Mouse (Mus musculus): Measurements from ENCODE around the gene Rnf20.

Rnf20 gene

DNA sequence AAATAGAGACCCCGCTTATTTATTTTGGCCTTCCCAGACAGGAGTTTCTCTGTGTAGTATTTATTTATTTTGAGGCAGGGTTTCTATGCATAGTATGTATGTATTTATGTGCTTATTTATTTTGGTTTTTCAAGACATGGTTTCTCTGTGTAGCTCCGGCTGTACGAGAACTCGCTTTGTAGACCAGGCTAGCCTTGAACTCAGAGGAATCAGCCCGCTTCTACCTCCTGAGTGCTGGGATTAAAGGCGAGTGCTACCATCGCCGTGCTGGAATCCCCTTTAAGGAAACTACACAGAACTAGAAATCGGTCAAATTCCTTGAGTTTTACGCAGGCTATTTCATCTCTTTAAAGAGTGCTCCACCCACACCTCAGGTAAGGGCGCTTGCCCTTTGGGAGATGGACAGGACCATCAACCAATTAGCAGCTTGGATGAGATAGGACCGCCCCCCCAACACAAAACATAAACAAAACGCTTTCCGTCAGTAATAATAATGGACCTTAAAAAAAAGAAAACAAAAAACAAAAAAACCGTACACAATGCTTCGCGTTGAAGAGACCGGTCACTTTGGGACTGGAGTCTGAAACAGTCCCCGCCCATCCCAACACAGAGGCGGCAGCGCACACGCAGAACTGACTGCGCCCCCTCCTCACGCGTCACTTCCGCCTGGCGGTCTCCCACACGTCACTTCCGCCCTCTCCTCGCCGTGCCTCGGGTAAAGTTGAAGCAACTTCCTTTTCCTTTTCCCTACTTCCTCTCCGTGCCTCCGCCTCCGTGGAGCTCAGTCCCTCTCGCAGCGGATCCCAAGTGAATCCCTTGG lies at the start of gene Rnf20:
Rnf20 (plus strand) TSS at position 688 of the 820 bp plus-strand sequence.
- in situ Hi-C loops (cut with MboI; ENCODE audit: low sequenced_read_pairs) = no loop called here

DNA sequence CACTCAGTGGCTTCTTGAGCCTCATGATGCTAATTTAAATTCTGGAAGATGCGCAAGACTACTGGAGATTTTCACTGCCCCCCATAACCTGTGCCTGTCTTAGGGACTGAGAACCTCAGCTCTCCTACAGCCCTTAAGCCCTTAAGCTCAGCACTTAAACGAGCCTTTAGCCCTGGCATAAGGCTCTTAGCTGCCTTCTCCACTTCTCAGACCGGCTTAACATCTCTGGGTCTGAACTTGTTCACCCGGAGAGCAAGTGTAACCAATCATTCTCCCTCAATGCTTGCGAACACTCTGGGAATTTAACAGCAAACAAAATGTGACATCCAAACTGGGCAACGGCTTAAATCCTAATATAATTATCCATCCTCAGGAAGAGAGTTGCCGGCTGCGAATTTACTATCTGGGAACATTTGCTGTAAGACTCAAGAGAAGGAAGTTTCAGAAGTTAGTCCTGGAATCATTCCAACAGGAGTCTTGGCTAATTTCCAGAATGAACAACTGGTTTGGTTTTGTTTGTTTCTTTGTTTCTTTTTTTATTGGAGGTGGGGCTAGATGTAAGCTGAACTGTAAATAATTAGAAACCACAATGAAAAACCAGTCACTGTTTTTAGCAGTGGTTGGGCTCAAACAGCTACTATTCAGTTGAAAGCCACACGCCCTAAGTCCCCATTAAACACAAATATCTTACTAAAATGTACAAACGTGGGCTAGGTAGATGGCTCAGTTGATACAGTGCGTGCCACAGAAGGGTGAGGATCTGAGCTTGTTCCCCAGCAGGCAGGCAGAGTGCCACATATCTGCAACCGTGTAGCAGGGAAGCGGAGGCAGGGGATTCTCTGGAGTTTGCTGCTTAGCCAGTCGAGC lies 47.6 kb upstream of the Rnf20 start:
- in situ Hi-C loops (cut with MboI; ENCODE audit: low sequenced_read_pairs) = no loop called here

DNA sequence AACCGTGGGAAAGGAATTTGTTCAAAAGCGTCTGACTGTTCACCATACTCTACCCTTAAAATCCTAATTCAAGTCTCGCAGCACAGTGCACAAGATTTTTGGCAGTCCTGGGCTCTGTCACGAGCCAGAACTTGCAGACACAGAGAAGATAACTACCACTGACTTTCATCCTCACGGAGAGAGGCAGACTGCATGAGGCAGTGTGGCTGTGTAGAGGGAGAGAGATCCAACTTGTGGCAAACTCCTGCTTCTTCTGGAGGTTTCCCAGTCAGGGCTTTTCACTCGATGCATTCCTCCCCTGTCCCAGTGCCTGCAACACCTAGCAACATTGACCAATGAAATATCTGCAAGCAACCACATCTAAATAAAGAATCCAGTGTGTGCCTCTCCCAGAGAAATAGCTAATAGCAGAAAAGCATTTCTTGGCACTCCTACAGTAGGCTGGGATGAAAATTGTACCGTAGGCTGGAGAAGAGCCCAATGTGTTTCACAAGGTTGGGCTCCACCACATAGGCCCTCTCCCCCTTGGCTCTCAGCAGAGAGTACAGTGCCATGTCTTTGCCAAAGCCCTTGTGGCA lies 46.2 kb upstream of the Rnf20 start:
- in situ Hi-C loops (cut with MboI; ENCODE audit: low sequenced_read_pairs) = no loop called here

DNA sequence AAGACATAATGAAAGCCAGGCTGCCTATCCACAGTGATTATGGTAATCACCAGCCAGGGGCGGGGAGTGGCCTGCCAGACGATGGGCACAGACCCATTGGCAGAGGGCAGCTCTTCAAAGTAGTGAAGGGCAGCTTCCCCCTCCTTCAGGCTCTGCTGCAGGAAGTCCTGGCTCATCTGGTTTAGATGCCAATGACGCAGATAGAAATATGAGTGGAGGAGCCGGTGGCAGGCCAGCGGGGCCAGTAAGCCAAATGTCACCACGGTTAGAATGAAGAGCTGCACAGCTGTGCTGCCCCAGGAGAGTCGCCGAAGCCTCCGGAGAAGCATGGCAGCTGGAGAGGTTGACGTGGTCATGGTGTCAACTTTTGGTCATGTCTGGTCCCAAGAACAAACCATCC lies 45.0 kb upstream of the Rnf20 start:
- in situ Hi-C loops (cut with MboI; ENCODE audit: low sequenced_read_pairs) = no loop called here

DNA sequence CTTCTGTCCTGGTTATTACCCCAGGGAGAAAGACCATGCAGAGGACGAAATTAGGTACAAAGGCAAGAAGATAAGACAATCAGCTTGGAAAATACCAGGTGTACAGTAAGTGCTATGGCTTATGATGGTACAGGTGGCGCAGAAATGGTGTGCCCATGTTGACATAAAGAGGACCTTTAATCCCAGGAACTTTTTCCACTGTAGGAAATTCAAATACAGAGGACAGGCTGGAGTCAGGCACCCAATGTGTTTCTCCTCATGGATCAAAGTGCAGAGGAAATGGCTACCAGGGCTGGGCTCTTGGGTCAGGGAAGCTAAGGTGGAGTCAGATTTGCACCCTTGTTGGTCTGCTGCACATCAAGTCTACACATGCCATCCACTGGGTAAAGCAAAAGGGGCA lies 41.7 kb upstream of the Rnf20 start:
- in situ Hi-C loops (cut with MboI; ENCODE audit: low sequenced_read_pairs) = no loop called here

DNA sequence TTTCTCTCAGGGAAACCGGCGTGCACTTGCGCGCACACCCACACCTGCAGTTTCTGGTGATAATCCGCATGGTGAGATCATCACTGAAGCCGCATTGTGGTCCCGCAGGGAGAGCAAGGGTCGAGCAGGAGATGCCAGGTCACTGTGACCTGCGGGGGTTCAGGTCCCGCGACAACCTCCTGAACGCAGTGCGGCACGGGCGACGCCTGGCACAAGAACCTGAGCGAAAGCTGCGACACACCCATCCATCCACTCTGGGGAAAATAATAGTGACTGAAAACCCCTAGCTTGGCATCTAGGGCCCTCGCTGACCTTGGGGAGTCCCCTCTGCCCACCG lies 35.0 kb upstream of the Rnf20 start:
- in situ Hi-C loops (cut with MboI; ENCODE audit: low sequenced_read_pairs) = no loop called here

DNA sequence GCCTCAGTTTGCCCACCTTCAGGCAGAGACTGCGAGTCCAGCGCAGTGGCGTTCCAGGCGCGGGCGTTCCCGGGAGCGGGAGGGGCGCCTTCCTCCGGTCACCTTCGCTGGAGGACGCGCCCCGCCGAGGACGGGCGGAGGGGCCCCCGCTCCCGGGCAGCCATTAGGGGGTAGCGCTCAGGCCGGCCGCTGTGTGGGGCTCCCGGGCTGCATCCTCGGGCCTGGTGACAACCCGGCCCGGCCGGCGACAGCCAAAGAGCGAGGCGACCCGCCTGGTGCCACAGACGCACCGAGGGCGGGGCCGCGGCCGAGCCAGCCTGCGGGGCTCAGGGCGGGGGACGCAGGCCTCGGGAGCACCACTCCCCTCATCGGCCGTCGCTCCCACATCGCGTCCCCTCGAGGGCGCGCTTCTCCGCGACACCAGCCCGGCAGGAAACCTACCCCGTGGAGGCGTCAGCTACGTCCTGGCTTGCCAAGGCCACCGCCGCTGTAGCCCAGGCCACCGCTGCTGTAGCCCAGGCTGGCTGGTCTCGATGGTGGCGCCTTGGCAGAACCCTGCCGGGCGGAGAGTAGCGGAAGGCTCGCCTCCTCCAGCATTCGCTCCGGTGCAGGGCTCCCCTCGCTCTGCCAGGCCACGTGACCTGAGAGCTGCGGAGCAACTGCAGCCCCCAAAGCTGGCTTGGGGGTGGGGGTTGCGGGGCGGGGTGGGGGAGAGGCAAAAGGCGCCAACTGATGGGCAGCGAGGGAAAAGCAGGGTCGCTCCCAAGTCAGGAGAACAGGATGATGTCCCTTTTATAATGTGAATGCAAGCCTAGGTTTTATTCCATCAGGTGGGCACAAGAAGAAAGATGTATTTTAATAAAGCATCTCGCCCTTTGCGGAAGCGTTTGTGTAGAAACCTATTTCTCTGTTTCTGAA lies 34.4 kb upstream of the Rnf20 start, which contains the start of gene Tmem246:
Tmem246 (minus strand) TSS at position 694 of the 918 bp plus-strand sequence.
- in situ Hi-C loops (cut with MboI; ENCODE audit: low sequenced_read_pairs) = no loop called here

DNA sequence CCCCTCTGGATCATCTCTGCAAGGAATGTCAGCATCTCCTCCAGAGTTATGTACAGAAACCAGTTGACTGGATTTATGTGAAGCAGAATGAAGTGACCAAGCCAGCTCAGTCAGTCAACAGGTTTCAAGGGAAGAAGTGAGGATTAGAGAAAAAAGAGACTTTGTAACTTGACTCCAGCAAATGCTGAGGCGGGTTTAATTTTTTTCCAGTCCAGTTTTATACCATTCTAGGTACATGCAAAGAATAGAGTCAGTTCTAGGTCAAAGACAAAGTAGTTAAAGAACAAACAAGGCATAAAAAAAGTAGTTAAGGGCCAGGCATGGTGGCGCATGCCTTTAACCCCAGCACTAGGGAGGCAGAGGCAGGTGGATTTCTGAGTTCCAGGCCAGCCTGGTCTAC lies 28.6 kb upstream of the Rnf20 start:
- in situ Hi-C loops (cut with MboI; ENCODE audit: low sequenced_read_pairs) = no loop called here

DNA sequence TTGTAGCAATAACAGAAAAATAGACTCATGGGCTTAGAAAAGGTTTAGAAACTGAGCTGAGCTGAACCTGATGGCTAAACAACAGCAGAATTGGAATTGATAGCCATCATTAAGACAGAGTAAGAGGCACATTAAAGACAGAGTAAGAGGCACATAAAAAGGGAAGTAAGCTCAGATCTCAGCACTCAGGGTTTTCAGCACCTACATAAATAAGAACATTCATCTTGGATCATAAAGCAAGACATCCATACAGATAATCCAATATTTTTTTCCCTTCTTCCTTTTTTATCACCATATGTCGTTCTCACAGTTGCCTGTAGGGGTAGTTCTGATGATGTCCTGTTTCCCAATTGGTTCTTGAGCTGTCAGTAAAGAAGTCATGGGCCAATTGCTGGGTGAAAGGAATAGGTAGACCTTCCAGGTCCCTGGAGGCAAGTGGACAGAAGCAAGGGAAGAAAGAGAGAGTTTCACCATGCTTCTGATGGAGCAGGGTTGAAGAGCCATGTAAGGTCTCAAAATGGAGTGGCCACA lies 27.7 kb upstream of the Rnf20 start:
- in situ Hi-C loops (cut with MboI; ENCODE audit: low sequenced_read_pairs) = no loop called here

DNA sequence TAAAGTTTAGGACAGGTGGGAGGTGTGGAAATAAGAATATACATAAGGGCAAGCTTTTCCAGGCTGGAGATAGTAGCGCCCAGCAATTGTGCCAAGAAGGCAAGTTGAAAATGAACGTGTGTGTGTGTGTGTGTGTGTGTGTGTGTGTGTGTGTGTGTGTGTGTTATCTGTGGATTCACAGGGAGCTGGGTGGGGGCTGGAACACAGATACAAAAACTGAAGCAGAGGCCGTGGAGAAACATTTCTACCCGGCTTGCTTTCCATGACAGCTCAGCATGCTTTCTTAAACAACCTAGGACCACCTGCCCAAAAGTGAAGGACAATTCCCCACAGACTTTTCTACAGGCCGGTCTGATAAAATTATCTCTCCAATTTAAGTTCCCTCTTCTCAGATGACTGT lies 27.2 kb upstream of the Rnf20 start:
- in situ Hi-C loops (cut with MboI; ENCODE audit: low sequenced_read_pairs) = no loop called here

DNA sequence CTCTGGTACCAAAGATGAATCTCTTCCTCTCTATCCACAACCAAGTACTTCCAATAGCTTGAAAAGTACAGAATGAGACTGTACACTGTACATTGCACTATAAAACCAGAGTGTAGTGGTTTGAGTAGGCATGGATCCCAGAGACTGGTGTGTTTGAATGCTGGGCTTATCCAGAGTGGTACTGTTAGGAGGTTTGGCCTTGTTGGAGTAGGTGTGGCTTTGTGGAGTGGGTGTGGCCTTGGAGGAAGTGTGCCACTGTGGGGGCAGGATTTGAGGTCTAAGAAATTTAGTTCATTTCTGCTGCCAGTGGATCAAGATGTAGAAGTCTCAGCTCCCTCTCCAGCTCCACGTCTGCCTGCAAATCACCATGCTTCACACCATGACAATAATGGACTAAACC lies 26.3 kb upstream of the Rnf20 start:
- in situ Hi-C loops (cut with MboI; ENCODE audit: low sequenced_read_pairs) = no loop called here

DNA sequence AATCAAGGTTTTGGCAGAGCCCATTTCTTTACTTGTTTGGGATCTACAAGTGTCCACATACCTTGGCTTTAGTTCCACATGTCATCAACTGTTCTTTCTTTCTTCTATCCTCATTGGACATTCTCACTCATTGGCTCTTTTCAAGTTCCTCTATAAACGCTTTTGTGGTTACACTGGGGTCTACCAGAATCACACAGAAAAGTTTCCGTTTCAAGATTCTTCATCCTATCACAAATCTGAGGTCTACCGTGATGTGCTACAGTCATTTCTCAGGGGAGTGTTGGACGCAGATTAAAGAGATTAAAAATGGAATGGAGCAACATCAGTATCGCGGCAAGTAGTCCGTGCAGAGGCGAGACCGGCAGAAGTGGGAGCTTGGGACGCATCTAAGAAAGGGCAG lies 14.9 kb upstream of the Rnf20 start:
- in situ Hi-C loops (cut with MboI; ENCODE audit: low sequenced_read_pairs) = no loop called here

DNA sequence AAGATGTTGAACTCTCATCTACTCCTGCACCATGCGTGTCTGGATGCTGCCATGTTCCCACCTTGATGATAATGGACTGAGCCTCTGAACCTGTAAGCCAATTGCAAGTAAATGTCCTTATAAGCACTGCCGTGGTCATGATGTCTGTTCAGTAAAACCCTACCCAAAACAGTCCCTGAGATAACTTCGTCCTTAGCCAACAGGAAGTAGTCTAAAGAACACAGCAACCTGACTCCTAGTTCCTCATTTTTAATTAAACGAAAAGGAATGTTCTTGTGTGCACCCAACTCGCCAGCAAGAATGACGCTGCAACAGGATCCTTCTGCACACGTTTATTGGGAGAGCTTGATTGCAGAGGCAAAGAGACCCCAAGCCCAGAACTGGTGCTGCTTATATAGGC lies 11.9 kb upstream of the Rnf20 start:
- in situ Hi-C loops (cut with MboI; ENCODE audit: low sequenced_read_pairs) = loop anchor here (10.0 kb wide), 1 partner anchor 45 kb away; no protein-coding TSS in a partner anchor

DNA sequence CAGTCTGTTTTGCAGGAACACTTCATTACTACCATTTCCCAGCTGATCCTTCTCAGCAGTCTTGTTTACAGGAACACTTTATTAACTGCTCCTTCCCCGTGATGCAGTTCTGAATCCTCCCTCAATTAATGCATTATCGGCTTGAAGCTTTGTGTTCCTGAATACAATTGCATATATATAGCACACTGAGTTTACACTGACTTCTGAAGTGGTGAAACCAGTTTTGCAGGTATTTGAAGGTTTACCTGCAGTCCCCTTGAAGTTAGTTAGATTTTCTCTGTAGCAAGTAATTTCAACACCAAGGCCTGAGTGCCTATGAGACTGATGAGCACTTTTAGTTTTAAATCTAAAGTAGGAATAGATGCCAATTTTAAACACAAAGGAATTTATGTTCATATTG lies 9.5 kb upstream of the Rnf20 start:
- in situ Hi-C loops (cut with MboI; ENCODE audit: low sequenced_read_pairs) = loop anchor here (10.0 kb wide), 1 partner anchor 47 kb away; no protein-coding TSS in a partner anchor

DNA sequence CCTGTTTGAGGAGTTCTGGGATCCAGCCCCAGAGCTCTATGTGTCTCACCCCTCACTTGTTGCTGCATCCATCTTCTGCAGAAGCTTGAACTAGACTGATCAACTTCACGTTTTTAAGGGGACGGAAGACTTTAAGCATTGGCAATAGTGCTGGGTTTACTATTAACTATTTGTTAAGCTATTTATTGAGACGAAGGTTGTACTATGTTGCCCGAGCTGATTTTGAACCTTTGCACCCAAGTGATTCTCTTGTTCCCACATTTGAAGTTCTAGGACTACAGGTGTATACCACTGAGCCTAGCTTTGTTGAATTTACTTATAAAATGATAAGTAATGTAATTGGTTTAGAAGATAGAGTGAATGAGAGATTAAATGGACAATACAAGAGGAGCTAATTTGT lies 7.9 kb upstream of the Rnf20 start:
- in situ Hi-C loops (cut with MboI; ENCODE audit: low sequenced_read_pairs) = loop anchor here (10.0 kb wide), 1 partner anchor 49 kb away; no protein-coding TSS in a partner anchor

DNA sequence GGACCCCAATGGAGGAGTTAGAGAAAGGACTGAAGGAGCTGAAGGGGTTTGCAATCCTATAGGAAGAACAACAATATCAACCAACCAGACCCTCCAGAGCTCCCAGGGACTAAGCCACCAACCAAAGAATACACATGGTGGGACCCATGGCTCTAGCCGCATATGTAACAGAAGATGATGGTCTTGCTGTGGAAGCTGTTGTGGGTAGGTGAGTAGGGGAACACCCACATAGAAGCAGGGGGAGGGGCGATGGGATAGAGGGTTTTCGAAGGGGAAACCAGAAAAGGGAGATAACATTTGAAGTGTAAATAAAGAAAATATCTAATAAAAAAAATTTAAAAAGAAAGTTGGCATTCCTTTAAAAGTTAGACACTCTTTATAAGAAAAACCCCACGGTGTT lies 6.8 kb upstream of the Rnf20 start:
- in situ Hi-C loops (cut with MboI; ENCODE audit: low sequenced_read_pairs) = loop anchor here (10.0 kb wide), 1 partner anchor 50 kb away; no protein-coding TSS in a partner anchor

DNA sequence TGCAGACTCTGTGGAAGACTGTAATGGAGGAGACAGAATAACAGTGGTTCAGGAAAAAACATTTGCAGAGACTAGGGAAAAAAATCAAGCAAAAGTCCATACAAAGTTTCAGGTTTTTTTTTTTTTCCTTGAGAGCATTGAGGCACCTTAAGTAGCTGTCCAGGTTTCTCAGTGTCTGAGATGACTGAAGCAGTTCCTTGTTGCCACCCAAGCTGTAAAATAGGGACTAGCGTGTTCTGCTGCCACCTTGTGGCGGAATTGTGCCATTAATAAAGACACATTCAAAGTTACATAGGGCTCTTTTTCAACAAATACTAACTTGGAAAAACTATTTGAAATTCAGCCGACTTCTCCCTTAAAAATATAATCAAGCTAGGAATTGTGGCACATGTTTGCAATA lies 4.8 kb upstream of the Rnf20 start:
- in situ Hi-C loops (cut with MboI; ENCODE audit: low sequenced_read_pairs) = loop anchor here (10.0 kb wide), 1 partner anchor 52 kb away; no protein-coding TSS in a partner anchor

DNA sequence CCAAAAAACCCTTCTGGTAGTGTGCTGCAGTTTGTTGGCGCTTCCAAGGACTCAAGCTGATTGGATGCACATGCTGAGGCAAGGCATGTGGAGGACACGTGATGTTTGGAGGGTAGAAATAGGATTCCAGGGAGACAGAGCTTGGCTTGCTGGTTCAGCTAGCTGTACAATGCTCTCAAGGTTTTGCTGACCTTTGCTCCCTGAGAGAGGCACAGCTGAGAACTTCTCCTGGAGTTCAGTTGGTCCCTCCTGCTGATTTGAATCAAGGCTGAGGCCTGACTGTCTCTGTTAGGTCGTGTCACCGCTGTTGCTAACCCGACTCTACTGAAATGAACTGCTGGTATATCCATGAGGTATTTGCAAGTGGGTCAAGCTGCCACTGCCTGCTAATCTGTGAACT lies 2.9 kb upstream of the Rnf20 start:
- in situ Hi-C loops (cut with MboI; ENCODE audit: low sequenced_read_pairs) = loop anchor here (10.0 kb wide), 1 partner anchor 54 kb away; no protein-coding TSS in a partner anchor

DNA sequence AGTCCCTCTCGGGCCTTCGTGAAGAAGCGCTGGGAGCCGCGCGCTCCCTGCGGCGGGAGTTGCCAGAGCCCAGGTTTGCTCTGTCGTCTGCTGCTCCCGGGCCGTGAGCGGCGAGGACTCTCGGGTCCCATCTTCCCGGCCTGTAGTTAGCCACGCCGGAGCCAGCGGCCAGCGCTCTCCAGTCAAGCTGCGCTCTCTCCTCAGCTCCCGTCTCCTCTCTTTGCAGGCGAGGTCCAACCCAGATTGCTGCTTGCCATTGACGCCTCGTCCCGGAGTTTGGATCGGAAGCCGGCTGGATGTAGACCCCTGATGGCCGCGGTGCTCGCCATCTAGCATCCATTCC lies 304 bp downstream of the Rnf20 start:
- in situ Hi-C loops (cut with MboI; ENCODE audit: low sequenced_read_pairs) = no loop called here

DNA sequence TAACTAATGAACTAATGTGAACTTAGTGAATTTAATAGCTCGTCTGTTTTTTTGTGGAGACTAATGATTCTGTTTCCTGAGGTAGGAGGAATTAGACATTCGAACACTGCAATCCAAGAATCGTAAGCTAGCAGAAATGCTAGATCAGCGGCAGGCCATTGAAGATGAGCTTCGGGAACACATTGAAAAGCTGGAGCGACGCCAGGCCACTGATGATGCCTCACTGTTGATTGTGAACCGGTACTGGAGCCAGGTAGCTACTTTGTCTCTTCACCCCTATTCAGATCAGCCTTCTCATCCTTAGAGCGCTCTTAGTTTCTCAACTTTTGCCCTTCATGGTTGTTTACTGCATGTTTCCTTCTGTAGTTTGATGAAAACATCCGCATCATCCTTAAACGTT lies 6.0 kb downstream of the Rnf20 start:
- in situ Hi-C loops (cut with MboI; ENCODE audit: low sequenced_read_pairs) = no loop called here
